Mouse (Mus musculus): ENCODE data around the gene Copg2. TPM values are rescaled to one million over a fixed set of nuclear protein-coding genes. Genes with fewer than 3 reads are reported as not detected.
A peak's percentile ranks its signal among the peaks of the same experiment; 100 is the strongest.
"Not testable (repeated sequence)": the region's sequence is repeated elsewhere in the genome, so short reads cannot be mapped to it uniquely, and the experiment has no call there.

Gene Copg2
- polyA plus RNA-seq, 1 experiment from 2014 or later: 28.2 TPM

GRCm38 (mm10) chr6:30804389-30805052, 92.1 kb downstream of the Copg2 start:
- not testable (repeated sequence) for H3K9ac ChIP-seq; H3K4me1 ChIP-seq (replicated peaks); H3K27ac ChIP-seq (replicated peaks); H3K4me3 ChIP-seq; H3K9me3 ChIP-seq; H3K27me3 ChIP-seq; H3K4me2 ChIP-seq
- ATAC-seq (ENCODE audit: low FRiP score, low read depth): peak; percentile 91
- 77% methylated on average over 6 of the region's 6 CpGs for WGBS
- peaks cover 22% of the 10 kb centered on the region for H3K36me3 ChIP-seq

- H3K4me1 ChIP-seq (replicated peaks); H3K9ac ChIP-seq; H3K27me3 ChIP-seq; H3K4me3 ChIP-seq; H3K4me2 ChIP-seq; H3K9me3 ChIP-seq; H3K27ac ChIP-seq (replicated peaks): not testable (repeated sequence)
- 94% methylated on average over 7 of the region's 7 CpGs for WGBS
- peak; percentile 58; the same call in 1 of the 2 replicates for ATAC-seq (ENCODE audit: low FRiP score, low read depth)
- peaks cover 22% of the 10 kb centered on the region for H3K36me3 ChIP-seq
Observed at GRCm38 (mm10) chr6:30802915-30803314, 93.7 kb downstream of the Copg2 start.

GRCm38 (mm10) chr6:30751209-30751608, 145.4 kb downstream of the Copg2 start:
- Histone ChIP-seq H3K4me3 (no peak overlapping the region), H3K9me3 (no peaks in the 10 kb centered on the region), H3K36me3 (peaks cover 50% of the 10 kb centered on the region), H3K27ac (replicated peaks) (no peak overlapping the region), H3K4me2 (no peak overlapping the region), H3K4me1 (replicated peaks) (no peaks in the 10 kb centered on the region), H3K27me3 (no peaks in the 10 kb centered on the region), H3K9ac (no peak overlapping the region)
- ATAC-seq (ENCODE audit: low FRiP score, low read depth): no peak
- 91% methylated on average over 2 of the region's 2 CpGs for WGBS

- Histone ChIP-seq H3K9ac (no peak overlapping the region), H3K4me1 (replicated peaks) (no peaks in the 10 kb centered on the region), H3K27me3 (no peaks in the 10 kb centered on the region), H3K9me3 (no peaks in the 10 kb centered on the region), H3K27ac (replicated peaks) (no peak overlapping the region), H3K4me3 (no peak overlapping the region), H3K36me3 (peaks cover 58% of the 10 kb centered on the region), H3K4me2 (no peak overlapping the region)
- WGBS: 79% methylated on average over 6 of the region's 6 CpGs
- ATAC-seq (ENCODE audit: low FRiP score, low read depth): no peak
Observed at GRCm38 (mm10) chr6:30750482-30750881, 146.1 kb downstream of the Copg2 start.

GRCm38 (mm10) chr6:30749892-30750291, 146.7 kb downstream of the Copg2 start:
- H3K4me1 ChIP-seq (replicated peaks): no peaks in the 10 kb centered on the region
- H3K27ac ChIP-seq (replicated peaks): no peak overlapping the region
- H3K9me3 ChIP-seq: no peaks in the 10 kb centered on the region
- H3K27me3 ChIP-seq: no peaks in the 10 kb centered on the region
- H3K36me3 ChIP-seq: peaks cover 64% of the 10 kb centered on the region
- no peak overlapping the region for H3K4me3 ChIP-seq
- H3K9ac ChIP-seq: no peak overlapping the region
- no peak for ATAC-seq (ENCODE audit: low FRiP score, low read depth)
- WGBS: 81% methylated on average over 1 of the region's 1 CpGs
- H3K4me2 ChIP-seq: no peak overlapping the region

- Histone ChIP-seq H3K4me3 (no peak overlapping the region), H3K27me3 (no peaks in the 10 kb centered on the region), H3K4me2 (no peak overlapping the region), H3K4me1 (replicated peaks) (no peaks in the 10 kb centered on the region), H3K36me3 (peaks cover 66% of the 10 kb centered on the region), H3K9me3 (no peaks in the 10 kb centered on the region), H3K9ac (no peak overlapping the region), H3K27ac (replicated peaks) (no peak overlapping the region)
- 65% methylated on average over 2 of the region's 2 CpGs for WGBS
- ATAC-seq (ENCODE audit: low FRiP score, low read depth): no peak
Observed at GRCm38 (mm10) chr6:30749042-30749689, 147.4 kb downstream of the Copg2 start.

GRCm38 (mm10) chr6:30748358-30748910, 148.2 kb downstream of the Copg2 start:
- no peak overlapping the region for H3K9ac ChIP-seq
- H3K9me3 ChIP-seq: no peaks in the 10 kb centered on the region
- H3K36me3 ChIP-seq: peaks cover 71% of the 10 kb centered on the region
- 86% methylated on average over 6 of the region's 6 CpGs for WGBS
- H3K4me3 ChIP-seq: no peak overlapping the region
- H3K27ac ChIP-seq (replicated peaks): no peak overlapping the region
- ATAC-seq (ENCODE audit: low FRiP score, low read depth): no peak
- no peaks in the 10 kb centered on the region for H3K4me1 ChIP-seq (replicated peaks)
- no peaks in the 10 kb centered on the region for H3K27me3 ChIP-seq
- H3K4me2 ChIP-seq: no peak overlapping the region

GRCm38 (mm10) chr6:30747631-30748357, 148.8 kb downstream of the Copg2 start:
- WGBS: 79% methylated on average over 7 of the region's 7 CpGs
- Histone ChIP-seq H3K4me3 (no peak overlapping the region), H3K27me3 (no peaks in the 10 kb centered on the region), H3K4me1 (replicated peaks) (no peaks in the 10 kb centered on the region), H3K4me2 (no peak overlapping the region), H3K27ac (replicated peaks) (no peak overlapping the region), H3K9ac (no peak overlapping the region), H3K9me3 (no peaks in the 10 kb centered on the region), H3K36me3 (peaks cover 78% of the 10 kb centered on the region)
- ATAC-seq (ENCODE audit: low FRiP score, low read depth): no peak

GRCm38 (mm10) chr6:30745591-30745990, 151.0 kb downstream of the Copg2 start:
- Histone ChIP-seq H3K9me3 (no peaks in the 10 kb centered on the region), H3K9ac (no peak overlapping the region), H3K36me3 (peaks cover 70% of the 10 kb centered on the region), H3K4me2 (no peak overlapping the region), H3K27ac (replicated peaks) (no peak overlapping the region), H3K27me3 (no peaks in the 10 kb centered on the region), H3K4me1 (replicated peaks) (peaks cover under 1% of the 10 kb centered on the region; the same call in 1 of the 2 replicates), H3K4me3 (no peak overlapping the region)
- 69% methylated on average over 7 of the region's 7 CpGs for WGBS
- no peak for ATAC-seq (ENCODE audit: low FRiP score, low read depth)

- Histone ChIP-seq H3K4me3 (no peak overlapping the region), H3K27me3 (no peaks in the 10 kb centered on the region), H3K9me3 (no peaks in the 10 kb centered on the region), H3K9ac (no peak overlapping the region), H3K27ac (replicated peaks) (no peak overlapping the region), H3K4me1 (replicated peaks) (peaks cover 3% of the 10 kb centered on the region; the same call in 1 of the 2 replicates), H3K36me3 (peaks cover 66% of the 10 kb centered on the region), H3K4me2 (no peak overlapping the region)
- no peak for ATAC-seq (ENCODE audit: low FRiP score, low read depth)
- 86% methylated on average over 10 of the region's 10 CpGs for WGBS
Observed at GRCm38 (mm10) chr6:30744846-30745245, 151.7 kb downstream of the Copg2 start.

- peak overlapping the region; percentile 59 for H3K4me3 ChIP-seq
- H3K9ac ChIP-seq: peak overlapping the region; percentile 71
- WGBS: 54% methylated on average over 10 of the region's 10 CpGs
- peak overlapping the region; percentile 40; the same call in 1 of the 2 replicates for H3K27ac ChIP-seq (replicated peaks)
- H3K4me1 ChIP-seq (replicated peaks): peaks cover 8% of the 10 kb centered on the region
- no peaks in the 10 kb centered on the region for H3K27me3 ChIP-seq
- peaks cover 15% of the 10 kb centered on the region; the same call in 1 of the 2 replicates for H3K9me3 ChIP-seq
- no peak for ATAC-seq (ENCODE audit: low FRiP score, low read depth)
- H3K4me2 ChIP-seq: peak overlapping the region; percentile 53
- H3K36me3 ChIP-seq: peaks cover 20% of the 10 kb centered on the region
Observed at GRCm38 (mm10) chr6:30739177-30739747, 157.3 kb downstream of the Copg2 start.
